Mouse (Mus musculus) erythroblast, embryonic 14.5 days (primary cell): Measurements from ENCODE around the gene Olfr3.

Source experiments
- GATA1 ChIP-seq: IDR thresholded peaks from 2 replicates; pipeline ENCODE4 v1.6.1; 2012; ENCODE audit warnings: low read length, inconsistent platforms, mixed read lengths
- TAL1 ChIP-seq: IDR thresholded peaks from 3 replicates; pipeline ENCODE4 v1.6.1; 2012; ENCODE audit warnings: low read length, inconsistent platforms, mixed read lengths

DNA sequence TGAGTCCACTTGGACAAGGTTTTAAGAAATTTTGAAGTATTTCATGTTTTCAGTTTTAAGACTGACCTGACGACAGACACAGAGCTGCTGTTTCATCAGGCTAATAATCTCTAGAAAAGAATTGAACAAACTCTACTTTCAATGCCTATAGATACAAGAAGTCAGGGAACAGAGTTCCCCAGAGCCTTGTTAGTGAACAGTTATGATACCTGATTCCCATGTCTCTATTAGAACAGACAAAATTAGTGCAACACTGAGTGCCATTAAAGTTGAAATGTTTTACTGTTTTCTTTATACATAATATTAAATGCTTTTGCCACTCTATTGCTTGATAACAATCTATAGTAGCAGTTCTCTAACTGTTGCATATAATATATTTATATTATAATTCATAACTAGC lies 45.7 kb upstream of the Olfr3 start, which contains the start of gene Olfr351:
- TF ChIP-seq GATA1: no peak
- TF ChIP-seq TAL1: no peak
